Mouse (Mus musculus) adipose tissue, adult 10 weeks (tissue): Measurements from ENCODE around the gene Blvra. TPM values are rescaled to one million over a fixed set of nuclear protein-coding genes. Genes with fewer than 3 reads are reported as not detected.

ENCODE experiments used
- polyA plus RNA-seq: library from polyadenylated mRNA; stranded (reverse); fragments of 350-450 nt; fragmentation: Illumina TruSeq; extraction: RNeasy Lipid Tissue Mini Kit (QIAGEN cat#74804); gene quantifications from one replicate; pipeline ENCODE4 v1.2.3, GENCODE M21; 2014; ENCODE audit warnings: low read depth, low replicate concordance

The Blvra gene
- polyA plus RNA-seq, result 26.0 TPM

GRCm38 (mm10) chr2:127070435-127070841 is at the start of gene Blvra:
Gene Blvra (plus strand): TSS chr2:127070665.

GRCm38 (mm10) chr2:127133621-127134461 is 63.4 kb downstream of the Blvra start, which contains the start of gene Ncaph:
Gene Ncaph (minus strand): TSS chr2:127133954.

GRCm38 (mm10) chr2:127143158-127144063 is 72.9 kb downstream of the Blvra start, which contains the start of gene Itpripl1:
Gene Itpripl1 (minus strand): TSS chr2:127143442.

Other genes starting within 250 kb of the Blvra start
- gene Trpm7, start 194.4 kb upstream of the Blvra start, polyA plus RNA-seq, result 35.0 TPM
- gene Sppl2a, start 137.4 kb upstream of the Blvra start, polyA plus RNA-seq, result 25.9 TPM
- 8.2 TPM for gene Ap4e1, start 61.9 kb upstream of the Blvra start, polyA plus RNA-seq
- 2.2 TPM for gene Ncaph, start 63.3 kb downstream of the Blvra start, polyA plus RNA-seq
- gene Itpripl1, start 72.8 kb downstream of the Blvra start, polyA plus RNA-seq, result 9.2 TPM
- gene 1810024B03Rik, start 137.6 kb downstream of the Blvra start, polyA plus RNA-seq, result 3.2 TPM
- gene Snrnp200, start 137.7 kb downstream of the Blvra start, polyA plus RNA-seq, result 44.5 TPM
- gene Ciao1, start 177.2 kb downstream of the Blvra start, polyA plus RNA-seq, result 51.1 TPM
- 38.5 TPM for gene Tmem127, start 177.2 kb downstream of the Blvra start, polyA plus RNA-seq
- gene Stard7, start 199.6 kb downstream of the Blvra start, polyA plus RNA-seq, result 48.1 TPM